Mouse (Mus musculus) c-Kit-negative CD71-positive TER-119-positive erythroid progenitor cells, embryonic 14.5 days (primary cell): ENCODE data around the gene Tmem140.

Experiments
- DNase-seq: peaks from one replicate; pipeline ENCODE4 v3.0.0-alpha.2; 2013; ENCODE audit warnings: low read depth, low spot score

The Tmem140 gene

DNA sequence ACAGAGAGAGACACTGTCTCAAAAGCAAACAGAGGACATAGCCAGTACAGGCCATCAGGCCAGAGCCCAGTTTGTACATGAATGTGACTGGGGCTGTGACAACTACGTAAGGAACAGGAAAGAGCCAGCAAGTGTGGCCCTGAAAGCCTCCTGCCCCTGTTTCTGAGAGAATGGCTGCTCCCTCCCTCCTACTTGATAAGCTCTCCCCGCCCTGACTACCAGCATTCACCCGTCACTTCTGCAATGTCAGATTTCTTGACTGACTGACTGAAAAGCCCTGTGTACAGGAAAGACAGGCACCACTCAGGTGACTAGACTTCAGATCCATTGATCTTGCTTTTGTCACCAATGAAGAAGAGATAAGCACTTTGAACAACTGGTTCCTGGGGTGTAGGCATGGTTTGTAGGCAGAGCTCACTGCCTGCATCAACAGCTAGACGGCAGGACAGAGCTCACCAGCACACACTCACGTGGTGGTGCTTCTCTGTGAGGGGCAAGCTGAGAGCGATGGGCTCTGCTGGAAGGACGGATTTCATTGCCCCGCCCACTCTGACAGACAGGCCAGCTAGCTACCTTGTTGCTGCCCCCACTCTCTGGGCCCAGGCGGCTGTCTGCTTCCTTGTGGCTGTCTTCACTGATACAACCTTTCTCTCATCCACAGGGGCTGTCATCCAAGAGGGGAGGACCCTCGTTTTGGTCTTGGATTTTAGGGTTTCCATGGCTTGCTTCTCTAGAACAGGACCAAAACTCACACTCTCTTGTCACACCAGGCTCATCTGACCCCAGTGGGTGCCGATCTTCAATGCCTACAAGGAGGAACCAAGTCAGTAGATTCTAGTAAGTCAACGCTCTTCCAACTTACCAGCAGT lies 13.3 kb downstream of the Tmem140 start:
- DNase-seq: peak; percentile 64

DNA sequence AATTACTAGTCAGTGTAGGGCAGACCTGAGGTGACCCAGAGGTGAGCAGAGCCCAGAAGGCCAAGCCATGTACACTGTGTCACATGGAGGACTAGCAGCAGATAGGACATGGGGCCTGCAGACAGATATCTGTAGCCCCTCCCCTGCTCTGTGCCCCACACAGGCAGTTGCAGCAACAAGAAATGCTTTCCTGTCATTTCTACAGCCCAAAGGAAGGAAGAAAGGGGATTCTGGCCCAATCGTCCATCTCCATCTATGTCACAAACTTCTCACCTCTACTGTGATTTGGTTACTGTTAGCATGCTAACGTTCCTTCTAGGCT lies 13.8 kb downstream of the Tmem140 start:
- no peak for DNase-seq

DNA sequence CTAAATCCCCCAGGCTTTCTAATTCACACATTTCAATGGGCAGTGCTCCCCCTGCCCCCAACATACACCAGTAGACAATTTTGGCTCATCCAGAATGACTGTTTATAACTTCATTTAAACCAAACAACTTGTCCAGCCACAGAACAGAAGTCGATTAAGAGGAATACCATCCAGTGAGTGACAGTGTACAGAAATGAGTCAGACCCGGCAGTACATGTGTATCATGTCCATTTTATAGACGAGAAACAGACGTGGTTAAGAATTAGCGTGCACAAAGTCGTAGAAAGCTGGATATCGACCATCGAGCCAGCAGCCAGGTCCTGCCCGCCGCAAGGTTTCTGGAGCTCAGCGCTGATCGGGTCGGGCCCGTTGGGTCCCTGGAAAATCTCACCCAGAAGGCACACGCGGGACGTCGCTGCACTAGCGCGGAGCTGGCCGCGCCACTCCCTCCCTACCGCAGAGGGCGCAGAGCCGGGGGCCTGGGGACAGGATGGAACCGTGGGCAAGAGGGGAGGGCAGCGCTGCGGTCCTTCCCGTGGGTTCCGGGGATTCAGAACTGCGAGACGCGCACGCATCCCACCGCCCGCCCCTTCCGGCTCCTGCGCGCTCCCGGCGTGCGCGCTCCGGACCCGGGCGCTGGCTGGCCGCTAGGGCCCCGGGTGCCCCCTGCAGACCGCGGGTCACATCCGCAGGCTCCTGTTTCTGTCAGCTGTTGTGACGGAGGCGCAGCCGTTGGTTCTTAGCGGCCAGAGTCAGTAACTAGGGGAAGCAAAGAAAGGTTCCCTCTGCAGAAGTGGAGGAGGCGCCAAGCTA lies 14.8 kb downstream of the Tmem140 start, which contains the start of gene Cyren:
Gene Cyren (minus strand): TSS at position 552 of the 813 bp plus-strand sequence.
- DNase-seq: peak; percentile 67

DNA sequence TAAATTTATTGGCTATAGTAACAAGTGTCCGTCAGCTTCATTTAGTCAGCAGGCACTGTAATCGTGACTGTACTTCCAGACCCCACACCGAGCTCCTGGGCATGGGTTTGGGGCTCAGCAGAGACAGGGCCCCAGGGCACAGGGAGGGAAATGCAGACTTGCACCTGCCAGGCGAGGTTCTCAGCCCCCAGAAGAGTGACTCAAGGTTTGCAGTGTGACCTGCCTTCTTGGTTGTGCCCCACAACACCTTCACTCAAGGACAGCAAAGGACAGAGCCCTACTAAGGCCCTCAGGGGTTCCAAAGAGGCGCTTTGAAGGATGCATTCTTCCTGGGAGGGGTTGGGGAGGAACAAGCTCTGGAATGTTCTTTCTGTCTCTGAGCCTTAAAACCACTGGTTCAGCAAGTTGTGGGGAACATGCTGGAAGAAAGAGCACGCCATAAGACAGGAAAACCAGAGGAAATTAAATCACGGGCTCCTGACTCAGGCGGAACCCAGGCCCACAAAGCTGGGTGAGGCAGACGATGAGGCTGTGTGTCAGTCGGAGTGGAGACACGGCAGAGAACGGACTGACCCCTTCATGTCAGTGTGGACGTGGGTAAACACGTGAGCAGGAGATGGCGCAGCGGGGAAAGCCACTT lies 16.3 kb downstream of the Tmem140 start:
- DNase-seq: no peak

DNA sequence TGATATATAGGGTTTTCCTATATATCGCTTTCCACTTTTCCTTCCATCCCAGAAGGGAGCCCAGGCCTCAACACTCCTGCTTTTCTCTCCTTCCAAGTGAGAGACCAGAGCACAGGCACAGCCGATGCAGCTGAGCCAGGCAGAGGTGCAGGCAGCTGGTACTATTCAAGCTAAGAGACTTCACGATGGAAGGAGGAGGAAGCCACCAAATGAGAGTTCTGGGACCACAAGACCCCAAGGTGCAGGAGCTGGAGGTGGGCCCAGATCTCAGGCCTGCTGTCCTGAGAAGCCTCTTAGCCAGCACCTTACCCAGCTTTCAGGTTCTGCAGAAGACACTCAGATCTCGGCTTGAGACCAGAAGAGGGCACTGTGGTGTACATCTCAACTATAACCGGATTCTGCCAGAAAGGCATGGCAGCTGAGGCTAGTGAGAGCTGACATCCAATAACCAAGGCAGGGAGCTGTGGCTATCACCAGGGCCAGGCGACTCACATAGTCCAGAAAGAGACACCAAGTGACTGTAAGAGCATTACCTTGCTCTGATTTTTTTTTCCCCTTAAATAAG lies 17.0 kb downstream of the Tmem140 start:
- DNase-seq: no peak

DNA sequence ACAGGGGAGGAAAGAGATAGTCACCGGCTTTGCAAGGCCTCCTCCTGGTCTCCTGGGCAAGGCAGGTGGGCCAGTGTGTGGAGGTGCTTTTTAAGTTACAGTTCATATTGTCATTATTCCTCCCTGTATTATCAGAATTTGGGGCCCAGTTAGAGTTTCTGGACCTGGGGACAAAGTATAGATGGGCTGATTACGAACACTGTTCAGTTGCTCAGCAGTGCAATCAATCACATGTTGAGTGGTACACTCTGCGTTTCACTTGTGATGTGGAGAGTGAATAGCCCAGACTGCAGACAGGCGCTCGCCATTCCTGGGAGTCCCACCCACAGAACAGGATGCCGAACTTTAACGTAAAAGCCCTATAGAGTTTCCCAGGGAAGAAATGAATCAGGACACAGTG lies 21.8 kb downstream of the Tmem140 start:
- no peak for DNase-seq

DNA sequence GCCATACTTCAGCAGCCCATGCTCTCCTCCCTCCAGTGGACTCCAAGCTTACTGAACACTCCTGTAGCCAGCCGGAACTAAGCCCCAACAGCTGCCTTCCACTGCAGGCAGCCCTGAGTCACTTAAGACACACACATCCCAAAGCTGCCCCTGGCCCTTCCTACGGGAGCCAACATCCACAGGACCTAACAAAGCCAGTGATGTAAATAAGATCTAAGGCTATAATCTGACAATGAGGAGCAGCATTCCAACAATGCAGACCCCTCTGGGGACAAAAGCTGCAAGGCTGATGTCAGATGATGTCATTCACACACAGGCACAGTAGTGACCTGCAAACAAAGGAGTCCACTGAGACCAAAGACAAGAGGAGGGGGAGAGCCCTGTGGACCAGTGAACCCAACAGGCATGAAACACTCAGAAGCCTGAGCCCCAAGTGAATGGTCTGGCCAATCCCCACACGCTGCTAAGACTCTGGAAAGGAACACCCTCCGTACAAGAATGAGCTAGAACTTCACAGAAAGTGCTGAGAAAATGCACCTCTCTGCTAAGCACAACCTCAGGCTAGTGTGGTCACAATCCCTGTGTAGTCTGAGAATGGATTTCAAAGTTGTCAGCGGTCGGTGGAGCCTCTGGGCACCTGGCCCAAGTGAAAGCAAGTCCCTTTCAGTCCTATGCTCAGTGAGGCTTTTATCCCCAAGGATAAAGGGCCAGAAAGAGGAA lies 24.3 kb downstream of the Tmem140 start:
- no peak for DNase-seq

DNA sequence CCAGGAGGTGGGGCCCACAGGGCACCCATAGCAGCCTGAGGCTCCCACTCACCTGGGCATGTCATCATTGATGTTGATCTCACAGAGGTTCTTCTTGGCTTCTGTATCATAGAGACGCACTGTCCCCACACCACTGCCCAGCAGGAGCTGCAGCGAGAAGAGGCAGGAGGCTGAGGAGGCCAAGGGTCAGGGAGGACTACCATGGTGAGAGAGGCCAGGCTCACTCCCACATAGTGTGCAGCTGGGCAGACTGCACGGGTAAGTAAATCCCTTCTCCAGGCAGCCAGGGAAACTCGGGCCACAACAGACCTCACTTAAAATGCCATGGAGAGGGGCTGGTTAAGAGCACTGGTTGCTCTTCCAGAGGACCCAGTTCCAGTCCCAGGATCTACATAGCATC lies 26.2 kb downstream of the Tmem140 start:
- DNase-seq: no peak

DNA sequence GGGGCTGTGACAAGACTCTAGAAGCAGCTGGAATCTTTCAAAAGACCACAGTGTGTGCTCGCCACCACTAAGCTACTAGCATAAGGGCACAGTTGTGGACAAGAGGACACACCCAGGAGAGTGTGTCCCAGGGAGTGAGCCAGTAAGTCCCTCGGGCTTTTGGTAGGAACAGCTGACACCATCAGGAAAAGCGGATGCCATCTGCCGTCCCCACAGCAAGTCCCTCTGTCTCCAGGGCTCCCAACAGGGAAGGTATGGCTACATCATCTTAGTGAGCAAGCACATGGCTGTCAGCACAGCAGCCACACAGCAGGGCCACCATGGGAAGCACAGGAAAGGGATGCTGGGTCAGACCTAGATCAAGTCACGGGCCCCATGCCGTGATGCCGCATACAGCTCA lies 32.6 kb downstream of the Tmem140 start:
- no peak for DNase-seq

DNA sequence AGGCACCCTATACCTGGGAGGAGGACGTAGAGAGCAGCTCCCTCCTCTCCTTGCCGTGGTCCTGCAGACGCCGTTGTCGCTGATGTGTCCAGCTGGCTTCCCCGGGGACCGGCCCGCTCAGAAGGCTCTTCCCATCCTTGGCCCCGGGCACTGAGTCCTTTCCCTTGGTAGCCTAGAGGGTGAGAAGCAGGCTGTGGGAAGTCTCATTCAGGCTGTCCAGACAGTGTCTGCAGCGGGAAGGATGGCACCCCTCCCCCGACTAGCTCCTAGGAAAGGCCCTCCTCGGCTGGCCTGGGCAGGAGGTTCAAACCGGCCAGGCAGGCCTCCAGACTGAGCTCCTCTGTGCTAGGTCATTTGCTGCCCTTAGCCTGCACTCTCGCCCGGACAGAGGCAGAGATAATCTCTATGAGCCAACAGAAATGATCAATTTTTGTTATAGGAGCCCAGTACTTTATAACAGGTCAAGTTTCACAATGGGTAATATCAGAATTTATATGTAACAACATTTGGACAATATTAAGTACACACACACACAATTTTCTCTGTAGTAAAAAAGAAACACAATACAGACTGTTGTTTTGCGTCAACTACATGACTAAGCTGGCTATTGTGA lies 33.3 kb downstream of the Tmem140 start:
- no peak for DNase-seq

DNA sequence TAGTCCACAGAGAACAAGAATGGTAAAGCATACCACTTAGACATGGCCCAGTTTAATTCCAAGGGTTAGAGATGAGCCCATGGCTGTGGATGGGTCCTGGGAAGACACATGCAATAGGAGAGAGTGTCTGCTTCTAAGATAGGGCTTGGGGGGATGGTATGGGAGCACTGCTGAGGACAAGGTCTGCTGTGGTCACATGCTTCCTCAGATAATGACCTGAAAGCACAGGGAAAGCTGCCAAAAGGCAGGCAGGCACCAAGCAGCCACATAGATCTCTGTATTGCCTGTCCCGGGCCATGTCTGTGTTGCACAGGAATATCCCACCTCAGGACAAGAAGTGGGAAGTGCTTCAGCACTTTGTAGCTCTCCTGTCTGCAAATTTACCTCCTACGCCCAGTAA lies 36.2 kb downstream of the Tmem140 start:
- DNase-seq: no peak

DNA sequence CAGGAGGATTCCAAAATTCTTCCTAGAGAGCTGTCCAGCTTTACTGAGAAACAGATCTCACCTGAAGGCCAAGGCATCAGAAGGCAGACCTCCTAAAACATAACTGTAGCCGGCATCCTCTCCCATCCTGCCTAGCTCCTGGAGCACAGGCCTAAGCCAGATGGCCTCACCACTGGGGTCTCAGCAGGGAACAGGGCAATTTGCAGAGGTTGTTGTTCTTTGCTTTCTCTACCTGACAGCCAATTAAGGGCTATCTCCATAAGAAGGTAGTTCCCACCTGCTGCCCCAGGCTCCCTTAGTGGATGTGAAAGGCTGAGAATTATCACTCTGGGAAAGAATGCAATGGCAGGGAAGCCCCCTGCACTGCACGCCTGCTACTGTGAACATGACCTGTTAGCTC lies 38.0 kb downstream of the Tmem140 start:
- no peak for DNase-seq

DNA sequence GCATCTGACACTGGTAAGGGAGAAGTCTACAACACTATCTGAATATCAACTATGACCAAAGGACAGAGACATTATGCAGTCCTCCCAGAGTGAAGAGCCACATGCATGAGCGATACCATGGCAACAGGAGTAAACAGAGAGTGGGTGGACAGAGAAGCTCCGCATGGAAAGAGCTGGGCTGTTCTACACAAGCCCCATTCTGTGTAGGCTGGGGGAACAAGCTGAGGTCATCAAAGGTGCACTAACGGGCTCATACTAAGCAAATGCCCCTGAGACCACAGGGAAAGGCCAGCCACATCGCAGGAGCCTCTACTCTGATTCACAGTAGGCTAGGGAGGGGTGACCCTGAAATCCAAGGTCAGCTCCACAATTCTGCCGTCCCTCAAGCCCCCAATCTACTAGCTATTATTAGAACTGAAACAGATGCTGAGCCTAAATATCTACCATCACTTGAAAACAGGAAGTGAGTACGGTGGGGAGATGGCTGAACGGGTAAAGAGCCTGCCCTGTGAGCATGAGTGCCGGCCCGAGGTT lies 39.0 kb downstream of the Tmem140 start:
- no peak for DNase-seq

DNA sequence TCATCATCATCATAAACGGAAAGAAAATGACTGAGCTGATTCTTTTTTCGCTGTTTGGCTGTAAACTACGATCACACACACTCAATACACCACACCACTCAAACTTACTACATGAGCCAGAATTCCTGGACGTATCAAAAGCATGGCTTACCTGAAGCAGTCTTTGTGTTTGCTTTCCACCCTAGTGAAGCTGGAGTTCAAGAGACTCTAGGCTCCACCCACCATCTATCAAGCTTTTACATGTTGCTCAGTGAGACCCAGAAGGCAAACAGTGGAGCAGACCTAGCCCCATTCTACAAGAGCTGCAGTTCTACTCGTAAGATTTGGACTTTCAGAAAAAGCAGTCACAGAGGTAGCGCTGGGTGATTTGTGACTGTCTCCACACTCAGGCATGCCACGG lies 39.6 kb downstream of the Tmem140 start:
- no peak for DNase-seq

DNA sequence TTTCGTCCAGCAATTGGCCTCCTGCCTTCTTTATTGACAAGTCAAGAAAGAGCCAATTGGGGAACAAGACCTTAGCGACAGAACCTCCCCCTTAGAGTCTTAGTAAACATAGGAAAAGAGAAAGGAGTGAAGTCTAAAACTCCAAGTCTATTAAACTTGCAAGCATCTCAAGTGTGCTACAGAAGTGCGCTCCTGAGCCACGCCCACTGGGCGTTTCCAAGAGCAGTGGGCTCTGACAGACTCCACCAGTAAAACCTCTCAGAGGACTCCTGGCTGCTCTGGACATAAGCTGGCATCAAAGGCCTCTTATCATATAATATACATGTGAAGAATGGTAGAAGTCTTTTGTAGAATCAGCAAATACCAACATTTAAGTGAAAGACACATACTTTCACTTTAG lies 40.5 kb downstream of the Tmem140 start:
- DNase-seq: no peak

DNA sequence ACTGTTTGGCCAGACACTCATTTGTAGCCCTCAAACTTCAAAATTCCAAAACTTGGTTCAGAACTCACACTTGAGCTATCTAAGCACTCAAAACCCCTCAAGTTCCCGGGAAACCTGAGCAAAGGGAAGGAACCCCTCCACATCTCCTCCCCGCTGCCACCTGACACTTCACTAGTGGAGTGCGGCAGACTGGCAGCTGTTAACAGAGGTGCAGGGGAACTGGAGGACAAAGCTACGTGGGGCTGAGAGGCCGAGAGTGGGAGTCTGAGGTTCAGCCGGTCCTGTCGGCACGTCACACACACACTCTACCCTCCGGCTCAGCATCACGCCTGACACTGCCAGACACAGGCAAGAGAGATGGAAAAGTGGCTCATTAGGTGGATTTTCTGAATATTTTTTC lies 40.9 kb downstream of the Tmem140 start:
- no peak for DNase-seq

DNA sequence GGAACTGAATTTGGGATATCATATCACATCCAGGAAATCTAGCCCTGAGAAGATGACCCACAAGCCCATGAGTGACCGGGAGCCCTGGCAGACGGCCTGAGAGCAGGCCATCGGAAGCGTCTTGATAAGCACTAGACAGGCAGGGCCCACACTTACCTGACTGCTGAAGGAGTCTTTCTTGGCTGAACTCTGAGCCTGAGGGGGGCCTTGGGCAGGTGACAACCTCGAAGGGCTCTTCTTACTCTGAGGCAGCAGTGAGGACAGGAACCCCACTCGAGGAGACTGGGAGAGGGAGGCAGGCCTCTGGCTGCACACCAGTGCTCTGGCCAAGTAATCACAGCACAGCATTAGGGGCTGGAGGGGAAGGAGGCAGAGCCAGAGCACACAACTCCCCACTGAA lies 41.4 kb downstream of the Tmem140 start:
- no peak for DNase-seq

DNA sequence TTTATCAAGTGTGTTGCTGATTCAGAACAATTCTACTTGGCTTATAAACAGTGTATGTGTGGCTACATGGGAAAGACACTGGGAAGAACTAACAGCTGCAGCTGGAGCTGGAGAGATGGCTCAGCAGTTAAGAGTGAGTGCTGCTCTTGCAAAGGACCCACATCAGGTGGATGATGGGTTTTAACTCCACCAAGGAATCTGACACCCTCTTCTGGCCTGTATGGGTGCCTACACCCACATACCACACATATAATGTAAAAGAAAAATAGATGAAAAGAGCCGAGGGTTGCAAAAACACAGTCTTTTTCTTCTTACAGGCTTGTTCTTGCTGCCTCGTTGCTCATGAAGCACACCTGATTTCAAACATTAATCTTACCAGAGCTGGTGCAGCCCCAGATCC lies 43.2 kb downstream of the Tmem140 start:
- DNase-seq: no peak

DNA sequence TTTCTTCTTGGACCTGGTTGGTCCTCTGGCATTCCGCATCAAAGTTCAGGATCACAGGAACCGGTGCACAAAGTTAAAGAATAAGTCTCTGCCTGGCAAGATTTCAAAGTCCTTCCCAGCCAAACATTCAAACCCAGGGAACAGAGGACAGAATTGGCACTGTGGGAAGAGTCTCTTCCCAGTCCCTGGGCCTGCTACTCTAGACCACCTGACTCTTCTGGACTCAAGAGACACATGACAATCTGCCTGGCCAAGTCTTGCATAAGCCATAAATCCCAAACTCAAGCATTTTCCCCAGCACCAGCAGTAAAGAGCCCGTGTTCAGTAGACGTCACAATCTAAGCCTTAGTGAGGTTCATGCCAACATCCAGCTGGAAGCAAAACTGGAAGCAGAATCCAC lies 43.7 kb downstream of the Tmem140 start:
- DNase-seq: no peak

DNA sequence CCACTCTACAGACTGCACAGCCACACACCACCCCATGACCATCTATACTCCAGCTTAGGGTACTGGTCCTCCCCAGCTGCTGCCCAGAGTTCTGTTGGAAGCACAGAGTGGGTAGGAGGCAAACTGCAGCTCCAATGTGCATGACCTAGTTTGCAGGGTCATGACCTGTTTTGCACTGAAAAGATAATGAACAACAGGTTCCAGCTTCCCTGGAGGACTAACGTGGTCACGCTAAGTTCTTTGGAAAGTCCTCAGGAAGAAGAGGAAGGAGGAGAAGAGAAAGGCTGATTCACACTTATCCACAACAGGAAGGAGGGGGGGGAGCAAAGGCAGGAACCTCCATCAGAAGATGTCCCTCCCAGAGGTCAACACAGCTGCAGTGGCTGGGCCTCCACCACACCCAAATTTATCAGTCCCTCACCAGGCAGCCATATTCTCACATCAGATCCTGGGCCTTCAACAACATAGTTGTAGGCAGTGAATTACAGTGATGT lies 44.2 kb downstream of the Tmem140 start:
- peak; percentile 69 for DNase-seq
